Mouse (Mus musculus): ENCODE data around the gene Tjp2.

DNA sequence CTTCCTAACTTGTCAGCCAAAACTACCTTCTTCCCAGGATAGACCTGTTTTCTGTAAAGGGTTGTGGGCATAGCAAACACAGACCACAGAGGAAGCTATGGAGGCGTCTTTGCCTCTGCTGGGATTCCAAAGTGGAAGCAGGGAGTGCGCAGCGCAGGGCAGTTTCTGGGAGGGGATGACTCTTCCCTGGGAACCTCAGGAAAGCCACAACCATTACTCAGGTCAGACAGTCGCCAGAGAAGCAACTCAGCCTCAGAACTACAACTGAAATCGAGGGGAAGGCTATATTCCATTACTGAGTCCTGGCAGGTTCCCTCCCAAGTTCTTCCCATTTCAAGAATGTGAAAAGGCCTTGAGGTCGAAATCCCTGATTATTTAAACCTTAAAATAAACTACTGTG is 51.8 kb downstream of the Tjp2 start:
- TF ChIP-seq GATA1 (IDR thresholded peaks at IDR 0.05; ENCODE audit: borderline replicate concordance, low read length) (no peak), FLI1 (IDR thresholded peaks at IDR 0.05; ENCODE audit: low read length) (no peak)
